Mouse (Mus musculus): ENCODE measurements at regions not wholly inside any gene's neighbourhood (a gene's known extent, or its start where the extent isn't known, plus 50 kb on each side); places are given as distances from the start of the nearest gene placed in this dataset.

GRCm38 (mm10) chr13:84348701-84348975 is 126.5 kb downstream of the Tmem161b start:
- TF ChIP-seq CTCF (IDR thresholded peaks at IDR 0.05; ENCODE audit: low read depth) (no peak), EP300 (IDR thresholded peaks at IDR 0.05; ENCODE audit: low read depth) (no peak)
